Mouse (Mus musculus) hindbrain, embryonic 16.5 days (tissue): Measurements from ENCODE around the gene Smap2. TPM values are rescaled to one million over a fixed set of nuclear protein-coding genes. Genes with fewer than 3 reads are reported as not detected.
A peak's percentile ranks its signal among the peaks of the same experiment; 100 is the strongest.

Experiments used
- ATAC-seq: fragments of 200-750 bp; cut with Nextera tagmentation; 2 replicates; pipeline ENCODE4 v1.8.0; 2017; ENCODE audit warnings: moderate TSS enrichment, moderate library complexity
- H3K27ac ChIP-seq: fragments of 300-500 bp; sonication (generic); 2 replicates; pipeline ENCODE4 v1.5.1; 2014; ENCODE audit warnings: low read depth, mild to moderate bottlenecking, control low read depth, low read length, moderate library complexity
- H3K27me3 ChIP-seq: fragments of 300-500 bp; sonication (generic); replicated peaks from 2 replicates; pipeline ENCODE4 v1.6.1; 2014; ENCODE audit warnings: low read length; ENCODE audit not compliant: control insufficient read depth, insufficient read depth
- H3K36me3 ChIP-seq: fragments of 300-500 bp; sonication (generic); 2 replicates; pipeline ENCODE4 v1.6.1; 2014; ENCODE audit warnings: mild to moderate bottlenecking, low read length, moderate library complexity, mixed read lengths; ENCODE audit not compliant: control insufficient read depth, insufficient read depth
- H3K4me1 ChIP-seq: fragments of 300-500 bp; sonication (generic); 2 replicates; pipeline ENCODE4 v1.6.1; 2014; ENCODE audit warnings: low read depth, low read length; ENCODE audit not compliant: control insufficient read depth, insufficient read depth
- H3K4me2 ChIP-seq: fragments of 300-500 bp; sonication (generic); 2 replicates; pipeline ENCODE4 v1.6.1; 2014; ENCODE audit warnings: mild to moderate bottlenecking, low read length, control low read depth, moderate library complexity
- H3K4me3 ChIP-seq: fragments of 300-500 bp; sonication (generic); 2 replicates; pipeline ENCODE4 v1.5.1; 2014; ENCODE audit warnings: mild to moderate bottlenecking, low read length, control low read depth, moderate library complexity
- H3K9ac ChIP-seq: fragments of 300-500 bp; sonication (generic); 2 replicates; pipeline ENCODE4 v1.6.1; 2014; ENCODE audit warnings: low read depth, mild to moderate bottlenecking, control low read depth, low read length, moderate library complexity
- H3K9me3 ChIP-seq: fragments of 300-500 bp; sonication (generic); 2 replicates; pipeline ENCODE4 v1.6.1; 2014; ENCODE audit warnings: mild to moderate bottlenecking, low read length, moderate library complexity; ENCODE audit not compliant: control insufficient read depth
- WGBS: fragments of 180-500 bp; shearing (Covaris S2); extraction: QIAGEN DNeasy Blood & Tissue Kit; methylation state at CpG from one replicate; pipeline ENCODE4 v1.1.7; 2014; 5-methylcytosine and 5-hydroxymethylcytosine counted together
- polyA plus RNA-seq: library from polyadenylated mRNA; unstranded; fragments of >200 nt; fragmentation: Nextera tagmentation; extraction: Ambion mirVana; gene quantifications from 2 replicates; pipeline ENCODE4 v1.2.1, GENCODE M21; 2015

Smap2 gene
- polyA plus RNA-seq, 1 experiment from 2014 or later = 40.9 TPM

GRCm38 (mm10) chr4:120969382-120970146, 47.5 kb downstream of the Smap2 start:
- Histone ChIP-seq H3K4me3 (no peak overlapping the region), H3K9ac (no peak overlapping the region), H3K27ac (no peak overlapping the region), H3K9me3 (no peaks in the 10 kb centered on the region), H3K4me2 (no peak overlapping the region), H3K27me3 (no peaks in the 10 kb centered on the region), H3K36me3 (peaks cover 18% of the 10 kb centered on the region), H3K4me1 (no peaks in the 10 kb centered on the region)
- 82% methylated on average over 5 of the region's 5 CpGs for WGBS
- peak; percentile 63 for ATAC-seq

- WGBS = 93% methylated on average over 9 of the region's 9 CpGs
- ATAC-seq = no peak
- Histone ChIP-seq H3K9ac (no peak overlapping the region), H3K4me1 (no peaks in the 10 kb centered on the region), H3K36me3 (peaks cover 15% of the 10 kb centered on the region), H3K27ac (no peak overlapping the region), H3K27me3 (no peaks in the 10 kb centered on the region), H3K9me3 (no peaks in the 10 kb centered on the region), H3K4me3 (no peak overlapping the region), H3K4me2 (no peak overlapping the region)
These were observed 48.6 kb downstream of the Smap2 start for GRCm38 (mm10) chr4:120968486-120968885.

- Histone ChIP-seq H3K4me1 (peaks cover 10% of the 10 kb centered on the region), H3K9ac (no peak overlapping the region), H3K4me3 (no peak overlapping the region), H3K27ac (no peak overlapping the region), H3K9me3 (no peaks in the 10 kb centered on the region), H3K27me3 (no peaks in the 10 kb centered on the region), H3K36me3 (no peaks in the 10 kb centered on the region), H3K4me2 (no peak overlapping the region)
- ATAC-seq = no peak
- WGBS = 84% methylated on average over 1 of the region's 1 CpGs
These were observed 61.5 kb downstream of the Smap2 start for GRCm38 (mm10) chr4:120955586-120955985.

GRCm38 (mm10) chr4:120953667-120954066, 63.4 kb downstream of the Smap2 start:
- no peak for ATAC-seq

GRCm38 (mm10) chr4:120953038-120953437, 64.0 kb downstream of the Smap2 start:
- Histone ChIP-seq H3K36me3 (no peaks in the 10 kb centered on the region), H3K27ac (no peak overlapping the region), H3K27me3 (no peaks in the 10 kb centered on the region), H3K9ac (no peak overlapping the region), H3K9me3 (no peaks in the 10 kb centered on the region), H3K4me1 (peaks cover 11% of the 10 kb centered on the region), H3K4me3 (no peak overlapping the region), H3K4me2 (no peak overlapping the region)
- ATAC-seq = no peak
- WGBS = 75% methylated on average over 4 of the region's 4 CpGs

More at GRCm38 (mm10) chr4:120953667-120954066, 63.4 kb downstream of the Smap2 start:
- peaks cover 11% of the 10 kb centered on the region for H3K4me1 ChIP-seq
- no peaks in the 10 kb centered on the region for H3K9me3 ChIP-seq
- no peak overlapping the region for H3K27ac ChIP-seq
- WGBS = 63% methylated on average over 1 of the region's 1 CpGs
- no peaks in the 10 kb centered on the region for H3K27me3 ChIP-seq
- H3K9ac ChIP-seq = no peak overlapping the region
- H3K4me2 ChIP-seq = no peak overlapping the region
- H3K4me3 ChIP-seq = no peak overlapping the region
- H3K36me3 ChIP-seq = no peaks in the 10 kb centered on the region

- no peak overlapping the region for H3K27ac ChIP-seq
- H3K9ac ChIP-seq = peak overlapping the region; percentile 87
- H3K4me3 ChIP-seq = peak overlapping the region; percentile 94
- WGBS = 43% methylated on average over 6 of the region's 6 CpGs
- H3K4me1 ChIP-seq = peaks cover 11% of the 10 kb centered on the region
- peak overlapping the region; percentile 84 for H3K4me2 ChIP-seq
- no peaks in the 10 kb centered on the region for H3K27me3 ChIP-seq
- no peak for ATAC-seq
- H3K9me3 ChIP-seq = no peaks in the 10 kb centered on the region
- H3K36me3 ChIP-seq = no peaks in the 10 kb centered on the region
These were observed 64.9 kb downstream of the Smap2 start for GRCm38 (mm10) chr4:120952163-120952562.

GRCm38 (mm10) chr4:120951428-120951973, 65.5 kb downstream of the Smap2 start, which contains the start of gene Zfp69:
TSS of gene Zfp69 (minus strand) at chr4:120951699.
- Histone ChIP-seq H3K9ac (peak within 1 kb of the TSS; percentile 87), H3K27ac (peak within 1 kb of the TSS; percentile 85), H3K4me1 (peaks cover 11% of the 10 kb centered on the region), H3K9me3 (no peaks in the 10 kb centered on the region), H3K27me3 (no peaks in the 10 kb centered on the region), H3K36me3 (no peaks in the 10 kb centered on the region), H3K4me3 (peak within 1 kb of the TSS; percentile 94), H3K4me2 (peak within 1 kb of the TSS; percentile 84)
- 0% methylated on average over 56 of the region's 60 CpGs for WGBS
- peak; percentile 98 for ATAC-seq

- no peaks in the 10 kb centered on the region for H3K36me3 ChIP-seq
- peak overlapping the region; percentile 84 for H3K4me2 ChIP-seq
- H3K9ac ChIP-seq = peak overlapping the region; percentile 87
- H3K4me3 ChIP-seq = peak overlapping the region; percentile 94
- H3K27ac ChIP-seq = peak overlapping the region; percentile 85
- no peaks in the 10 kb centered on the region for H3K27me3 ChIP-seq
- H3K4me1 ChIP-seq = peaks cover 11% of the 10 kb centered on the region
- no peaks in the 10 kb centered on the region for H3K9me3 ChIP-seq
- 6% methylated on average over 20 of the region's 20 CpGs for WGBS
- ATAC-seq = peak; percentile 25
These were observed 66.2 kb downstream of the Smap2 start for GRCm38 (mm10) chr4:120950763-120951427.

- Histone ChIP-seq H3K36me3 (no peaks in the 10 kb centered on the region), H3K4me3 (no peak overlapping the region), H3K4me1 (peaks cover 11% of the 10 kb centered on the region), H3K9me3 (no peaks in the 10 kb centered on the region), H3K9ac (no peak overlapping the region), H3K27me3 (no peaks in the 10 kb centered on the region), H3K27ac (no peak overlapping the region), H3K4me2 (no peak overlapping the region)
- ATAC-seq = no peak
- 84% methylated on average over 3 of the region's 3 CpGs for WGBS
These were observed 68.1 kb downstream of the Smap2 start for GRCm38 (mm10) chr4:120948938-120949337.
